Mouse (Mus musculus) midbrain, embryonic 12.5 days (tissue): ENCODE data around the gene Utp3. TPM values are rescaled to one million over a fixed set of nuclear protein-coding genes. Genes with fewer than 3 reads are reported as not detected.

Source experiments
- ATAC-seq: fragments of 200-750 bp; cut with Nextera tagmentation; 2 replicates; pipeline ENCODE4 v1.8.0; 2017; ENCODE audit warnings: low read depth, moderate TSS enrichment, moderate library complexity; ENCODE audit not compliant: low FRiP score
- H3K27ac ChIP-seq: fragments of 300-500 bp; sonication (generic); replicated peaks from 2 replicates; pipeline ENCODE4 v1.5.1; 2016; ENCODE audit warnings: mild to moderate bottlenecking
- H3K27me3 ChIP-seq: fragments of 300-500 bp; sonication (generic); 2 replicates; pipeline ENCODE4 v1.6.1; 2016; ENCODE audit warnings: mild to moderate bottlenecking
- H3K36me3 ChIP-seq: fragments of 300-500 bp; sonication (generic); 2 replicates; pipeline ENCODE4 v1.6.1; 2016
- H3K4me1 ChIP-seq: fragments of 300-500 bp; sonication (generic); 2 replicates; pipeline ENCODE4 v1.6.1; 2016
- H3K4me2 ChIP-seq: fragments of 300-500 bp; sonication (generic); replicated peaks from 2 replicates; pipeline ENCODE4 v1.6.1; 2016; ENCODE audit warnings: mild to moderate bottlenecking, moderate library complexity
- H3K4me3 ChIP-seq: fragments of 300-500 bp; sonication (generic); 2 replicates; pipeline ENCODE4 v1.5.1; 2016; ENCODE audit warnings: mild to moderate bottlenecking
- H3K9ac ChIP-seq: fragments of 300-500 bp; sonication (generic); replicated peaks from 2 replicates; pipeline ENCODE4 v1.6.1; 2016; ENCODE audit warnings: mild to moderate bottlenecking, moderate library complexity
- H3K9me3 ChIP-seq: fragments of 300-500 bp; sonication (generic); 2 replicates; pipeline ENCODE4 v1.6.1; 2016; ENCODE audit warnings: mild to moderate bottlenecking
- WGBS: fragments of 180-500 bp; shearing (Covaris S2); methylation state at CpG from one replicate; pipeline ENCODE4 v1.1.7; 2016; 5-methylcytosine and 5-hydroxymethylcytosine counted together
- polyA plus RNA-seq: library from polyadenylated mRNA; unstranded; fragments of >200 nt; fragmentation: Nextera tagmentation; extraction: Ambion mirVana; gene quantifications from 2 replicates; pipeline ENCODE4 v1.2.1, GENCODE M21; 2016

Gene Utp3
- polyA plus RNA-seq, 1 experiment from 2014 or later: 59.1 TPM

- Histone ChIP-seq H3K9me3 (no peaks in the 10 kb centered on the region), H3K27me3 (no peaks in the 10 kb centered on the region), H3K4me1 (no peaks in the 10 kb centered on the region), H3K4me2 (no peak overlapping the region), H3K36me3 (peaks cover 15% of the 10 kb centered on the region), H3K9ac (no peak overlapping the region), H3K27ac (no peak overlapping the region), H3K4me3 (no peak overlapping the region)
- 85% methylated on average over 3 of the region's 3 CpGs for WGBS
- no peak for ATAC-seq
These were observed 48.5 kb downstream of the Utp3 start for GRCm38 (mm10) chr5:88602713-88603112.

- Histone ChIP-seq H3K9ac (no peak overlapping the region), H3K4me3 (no peak overlapping the region), H3K4me2 (no peak overlapping the region), H3K27ac (no peak overlapping the region), H3K4me1 (no peaks in the 10 kb centered on the region), H3K36me3 (peaks cover 12% of the 10 kb centered on the region), H3K27me3 (no peaks in the 10 kb centered on the region), H3K9me3 (no peaks in the 10 kb centered on the region)
- no peak for ATAC-seq
- WGBS: 94% methylated on average over 3 of the region's 3 CpGs
These were observed 49.8 kb downstream of the Utp3 start for GRCm38 (mm10) chr5:88604046-88604445.

- H3K4me1 ChIP-seq: no peaks in the 10 kb centered on the region
- H3K36me3 ChIP-seq: peaks cover 11% of the 10 kb centered on the region
- H3K9ac ChIP-seq: no peak overlapping the region
- WGBS: 94% methylated on average over 7 of the region's 7 CpGs
- H3K27ac ChIP-seq: no peak overlapping the region
- H3K27me3 ChIP-seq: no peaks in the 10 kb centered on the region
- ATAC-seq: no peak
- H3K9me3 ChIP-seq: no peaks in the 10 kb centered on the region
- no peak overlapping the region for H3K4me2 ChIP-seq
- H3K4me3 ChIP-seq: no peak overlapping the region
These were observed 50.5 kb downstream of the Utp3 start for GRCm38 (mm10) chr5:88604641-88605358.

Other genes with a start within 250 kb of the Utp3 start
- not detected in 2 replicates for gene Prol1, start 237.2 kb upstream of the Utp3 start, polyA plus RNA-seq
- gene Amtn, start 178.4 kb upstream of the Utp3 start, polyA plus RNA-seq: not detected in 2 replicates
- not detected in 2 replicates for gene Ambn, start 98.5 kb upstream of the Utp3 start, polyA plus RNA-seq
- not detected in 2 replicates for gene Enam, start 66.5 kb upstream of the Utp3 start, polyA plus RNA-seq
- gene Jchain, start 26.6 kb upstream of the Utp3 start, polyA plus RNA-seq: 0.17 and 0.33 TPM in 2 replicates
- gene Rufy3, start 10.6 kb downstream of the Utp3 start, polyA plus RNA-seq: 210 and 235 TPM in 2 replicates
- 99.9 and 105 TPM in 2 replicates for gene Grsf1, start 121.7 kb downstream of the Utp3 start, polyA plus RNA-seq
- gene Mob1b, start 166.4 kb downstream of the Utp3 start, polyA plus RNA-seq: 15.8 and 17.5 TPM in 2 replicates
- 114 and 117 TPM in 2 replicates for gene Dck, start 210.5 kb downstream of the Utp3 start, polyA plus RNA-seq